Mouse (Mus musculus) intestine, postnatal 0 days (tissue): ENCODE data around the gene Lrrc56. TPM values are rescaled to one million over a fixed set of nuclear protein-coding genes. Genes with fewer than 3 reads are reported as not detected.
A peak's percentile ranks its signal among the peaks of the same experiment; 100 is the strongest.

Experiments used
- ATAC-seq: fragments of 200-750 bp; cut with Nextera tagmentation; 2 replicates; pipeline ENCODE4 v1.8.0; 2017; ENCODE audit warnings: mild to moderate bottlenecking, moderate TSS enrichment, moderate library complexity
- H3K27ac ChIP-seq: fragments of 300-500 bp; sonication (generic); 2 replicates; pipeline ENCODE4 v1.5.1; 2014; ENCODE audit warnings: mild to moderate bottlenecking, low read depth, low read length, moderate library complexity
- H3K27me3 ChIP-seq: fragments of 300-500 bp; sonication (generic); replicated peaks from 2 replicates; pipeline ENCODE4 v1.6.1; 2014; ENCODE audit warnings: low read length, mixed read lengths; ENCODE audit not compliant: control insufficient read depth, insufficient read depth
- H3K36me3 ChIP-seq: fragments of 300-500 bp; sonication (generic); 2 replicates; pipeline ENCODE4 v1.6.1; 2014; ENCODE audit warnings: mild to moderate bottlenecking, moderate library complexity; ENCODE audit not compliant: control insufficient read depth, insufficient read depth
- H3K4me1 ChIP-seq: fragments of 300-500 bp; sonication (generic); replicated peaks from 2 replicates; pipeline ENCODE4 v1.6.1; 2014; ENCODE audit warnings: antibody characterized with exemption, low read length, mixed read lengths; ENCODE audit not compliant: control insufficient read depth, insufficient read depth
- H3K4me2 ChIP-seq: fragments of 300-500 bp; sonication (generic); replicated peaks from 2 replicates; pipeline ENCODE4 v1.6.1; 2014; ENCODE audit warnings: low read depth, mild to moderate bottlenecking, moderate library complexity
- H3K4me3 ChIP-seq: fragments of 300-500 bp; sonication (generic); 2 replicates; pipeline ENCODE4 v1.5.1; 2014; ENCODE audit warnings: low read depth, low read length
- H3K9ac ChIP-seq: fragments of 300-500 bp; sonication (generic); 2 replicates; pipeline ENCODE4 v1.6.1; 2014; ENCODE audit warnings: mild to moderate bottlenecking, low read depth, low read length
- H3K9me3 ChIP-seq: fragments of 300-500 bp; sonication (generic); 2 replicates; pipeline ENCODE4 v1.6.1; 2016; ENCODE audit warnings: mixed run types; ENCODE audit not compliant: control insufficient read depth
- CTCF ChIP-seq: sonication (generic); IDR thresholded peaks from 2 replicates; pipeline ENCODE4 v1.5.1; 2016; ENCODE audit warnings: low read depth, mild to moderate bottlenecking, control low read depth, antibody characterized with exemption, moderate library complexity
- WGBS: fragments of 180-500 bp; shearing (Covaris S2); extraction: QIAGEN DNeasy Blood & Tissue Kit; methylation state at CpG from one replicate; pipeline ENCODE4 v1.1.7; 2014; 5-methylcytosine and 5-hydroxymethylcytosine counted together
- polyA plus RNA-seq: library from polyadenylated mRNA; unstranded; fragments of >200 nt; fragmentation: Nextera tagmentation; extraction: Ambion mirVana; gene quantifications from 2 replicates; pipeline ENCODE4 v1.2.1, GENCODE M21; 2015

Lrrc56 gene
- polyA plus RNA-seq, 1 experiment from 2014 or later = 3.2 TPM

- no peak for TF ChIP-seq CTCF
- ATAC-seq = no peak
- 94% methylated on average over 5 of the region's 5 CpGs for WGBS
- Histone ChIP-seq H3K27me3 (no peaks in the 10 kb centered on the region), H3K9me3 (no peaks in the 10 kb centered on the region), H3K4me1 (no peaks in the 10 kb centered on the region), H3K4me2 (no peak overlapping the region), H3K9ac (no peak overlapping the region), H3K4me3 (no peak overlapping the region), H3K36me3 (no peaks in the 10 kb centered on the region), H3K27ac (no peak overlapping the region)
These were observed 11.5 kb downstream of the Lrrc56 start for GRCm38 (mm10) chr7:141205504-141205903.

- Histone ChIP-seq H3K27me3 (no peaks in the 10 kb centered on the region), H3K4me3 (no peak overlapping the region), H3K4me2 (no peak overlapping the region), H3K36me3 (no peaks in the 10 kb centered on the region), H3K27ac (no peak overlapping the region), H3K9me3 (no peaks in the 10 kb centered on the region), H3K9ac (no peak overlapping the region), H3K4me1 (no peaks in the 10 kb centered on the region)
- WGBS = 93% methylated on average over 18 of the region's 18 CpGs
- TF ChIP-seq CTCF = no peak
- ATAC-seq = no peak
These were observed 12.4 kb downstream of the Lrrc56 start for GRCm38 (mm10) chr7:141206182-141206937.

- Histone ChIP-seq H3K4me3 (no peak overlapping the region), H3K4me1 (peaks cover 7% of the 10 kb centered on the region; the same call in 1 of the 2 replicates), H3K4me2 (no peak overlapping the region), H3K9ac (no peak overlapping the region), H3K27me3 (no peaks in the 10 kb centered on the region), H3K9me3 (no peaks in the 10 kb centered on the region), H3K27ac (no peak overlapping the region), H3K36me3 (no peaks in the 10 kb centered on the region)
- WGBS = 77% methylated on average over 3 of the region's 3 CpGs
- TF ChIP-seq CTCF = no peak
- no peak for ATAC-seq
These were observed 15.6 kb downstream of the Lrrc56 start for GRCm38 (mm10) chr7:141209526-141209925.

GRCm38 (mm10) chr7:141210137-141210536 lies 16.2 kb downstream of the Lrrc56 start:
- H3K4me1 ChIP-seq = peaks cover 7% of the 10 kb centered on the region; the same call in 1 of the 2 replicates
- no peaks in the 10 kb centered on the region for H3K36me3 ChIP-seq
- no peaks in the 10 kb centered on the region for H3K9me3 ChIP-seq
- H3K4me3 ChIP-seq = no peak overlapping the region
- no peaks in the 10 kb centered on the region for H3K27me3 ChIP-seq
- H3K4me2 ChIP-seq = no peak overlapping the region
- ATAC-seq = peak; percentile 75
- H3K9ac ChIP-seq = no peak overlapping the region
- H3K27ac ChIP-seq = peak overlapping the region; percentile 41; the same call in 1 of the 2 replicates
- WGBS = 40% methylated on average over 12 of the region's 12 CpGs
- TF ChIP-seq CTCF = no peak

- 70% methylated on average over 14 of the region's 14 CpGs for WGBS
- H3K4me3 ChIP-seq = no peak overlapping the region
These were observed 16.7 kb downstream of the Lrrc56 start for GRCm38 (mm10) chr7:141210606-141211131.

GRCm38 (mm10) chr7:141213133-141213532 lies 19.2 kb downstream of the Lrrc56 start:
- peak overlapping the region; percentile 38; the same call in 1 of the 2 replicates for H3K4me2 ChIP-seq
- WGBS = 51% methylated on average over 3 of the region's 3 CpGs
- ATAC-seq = no peak
- TF ChIP-seq CTCF = no peak
- H3K27ac ChIP-seq = peak overlapping the region; percentile 57; the same call in 1 of the 2 replicates
- no peaks in the 10 kb centered on the region for H3K27me3 ChIP-seq
- H3K9ac ChIP-seq = no peak overlapping the region
- H3K9me3 ChIP-seq = no peaks in the 10 kb centered on the region
- peaks cover 12% of the 10 kb centered on the region; the same call in 1 of the 2 replicates for H3K36me3 ChIP-seq
- no peak overlapping the region for H3K4me3 ChIP-seq
- H3K4me1 ChIP-seq = peaks cover 17% of the 10 kb centered on the region

More at GRCm38 (mm10) chr7:141210606-141211131, 16.7 kb downstream of the Lrrc56 start:
- TF ChIP-seq CTCF = no peak
- no peak for ATAC-seq
- Histone ChIP-seq H3K27me3 (no peaks in the 10 kb centered on the region), H3K4me1 (peaks cover 7% of the 10 kb centered on the region; the same call in 1 of the 2 replicates), H3K36me3 (no peaks in the 10 kb centered on the region), H3K4me2 (no peak overlapping the region), H3K9me3 (no peaks in the 10 kb centered on the region), H3K27ac (peak overlapping the region; percentile 41), H3K9ac (no peak overlapping the region)
